Mouse (Mus musculus) layer of hippocampus, postnatal 14 days (tissue): ENCODE measurements around the gene Tmem86a. TPM values are rescaled to one million over a fixed set of nuclear protein-coding genes. Genes with fewer than 3 reads are reported as not detected.

Experiments
- DNase-seq, 2 experiments: peaks; one replicate each; pipeline ENCODE4 v3.0.0; 2021 to 2022; ENCODE audit warnings: low spot score in 2 of 2, mixed read lengths in 1 of 2
- microRNA-seq, 2 experiments: library from miRNA; unstranded; fragments of <30 nt; microRNA quantifications; one replicate each; pipeline ENCODE4 v1.2.0; 2021
- total RNA-seq, 2 experiments: library from RNA; stranded (reverse); gene quantifications; 2 replicates each; pipeline ENCODE4 v1.2.3; 2021

Tmem86a gene
- total RNA-seq, 2 experiments from 2014 or later, result 15.5 to 16.5 TPM

DNA sequence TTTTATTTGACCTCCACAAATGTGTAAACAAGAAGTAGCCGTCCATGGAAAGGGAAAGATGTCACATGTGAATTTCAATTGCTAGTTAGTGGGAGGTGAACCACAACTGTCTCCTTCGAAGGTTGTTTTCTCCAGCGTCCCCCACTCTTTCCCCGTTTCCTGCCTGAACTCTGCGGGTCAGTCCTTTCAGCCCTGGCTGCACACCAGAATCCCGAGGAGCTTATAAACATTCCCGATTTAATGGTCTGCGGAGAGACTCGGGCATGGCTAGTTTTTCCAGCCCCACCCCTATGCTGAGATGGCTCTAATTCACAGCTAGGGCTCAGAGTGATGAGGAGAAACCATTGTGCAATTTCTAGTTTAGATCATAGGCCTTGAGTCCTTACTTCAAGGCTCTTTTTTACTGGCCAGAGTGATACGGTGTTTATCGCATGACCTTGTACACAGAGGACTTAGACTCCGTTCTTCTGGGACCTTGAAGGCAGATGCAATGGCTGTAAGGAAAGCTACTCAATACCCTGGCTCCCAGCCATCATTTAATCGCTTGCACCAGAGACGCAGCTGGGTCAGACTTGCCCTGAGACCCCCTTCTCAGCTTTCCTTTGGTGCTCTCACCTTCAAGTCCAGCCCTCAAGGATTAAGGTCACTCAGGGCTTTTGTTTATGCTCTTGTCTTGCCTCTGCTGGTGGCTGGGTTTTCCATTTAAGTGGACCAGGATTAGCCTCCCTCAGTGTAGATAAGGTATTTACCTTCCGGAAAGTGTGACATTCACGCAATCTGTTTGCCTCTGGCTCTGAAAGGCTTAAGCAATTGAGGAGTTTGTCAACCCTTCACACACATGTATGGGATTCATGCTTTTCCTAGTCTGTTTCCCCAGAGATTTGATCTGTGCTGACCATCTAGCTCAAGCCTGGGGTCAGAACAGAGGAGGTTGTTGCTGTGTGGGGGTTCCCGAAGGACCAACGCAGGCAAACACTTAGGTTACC, 23.4 kb downstream of the Tmem86a start:
- no peak for DNase-seq

DNA sequence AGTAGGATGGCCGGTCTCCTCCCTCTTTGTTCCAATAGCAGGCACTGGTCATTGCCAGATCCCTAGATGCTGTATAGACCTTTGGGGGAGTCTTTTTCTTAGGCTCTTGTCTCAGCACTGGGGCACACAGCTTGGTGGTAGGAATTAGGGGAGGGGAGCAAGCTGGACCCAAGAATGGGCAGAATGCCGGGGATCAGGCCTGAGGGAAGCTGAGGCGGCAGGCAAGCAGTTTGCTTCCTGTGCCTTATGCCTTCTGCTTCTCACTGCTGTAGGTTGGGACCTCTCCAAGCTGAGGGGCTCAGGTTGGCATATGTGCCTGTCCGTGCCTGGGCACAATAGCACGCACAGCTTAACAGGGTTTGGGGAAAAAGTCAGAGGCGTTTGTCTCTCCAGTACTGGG, 25.8 kb downstream of the Tmem86a start:
- no peak for DNase-seq

- DNase-seq, result no peak
Observed at GRCm38 (mm10) chr7:47076729-47077128, 26.3 kb downstream of the Tmem86a start.

GRCm38 (mm10) chr7:47077451-47077850, 27.1 kb downstream of the Tmem86a start:
- DNase-seq, result no peak

GRCm38 (mm10) chr7:47080868-47081267, 30.5 kb downstream of the Tmem86a start:
- no peak for DNase-seq

GRCm38 (mm10) chr7:47081277-47081676, 30.9 kb downstream of the Tmem86a start:
- DNase-seq, result peak; percentile 80 to 82

GRCm38 (mm10) chr7:47085075-47085474, 34.7 kb downstream of the Tmem86a start:
- DNase-seq, result no peak

- DNase-seq, result no peak
Observed at GRCm38 (mm10) chr7:47093935-47094334, 43.5 kb downstream of the Tmem86a start.

GRCm38 (mm10) chr7:47094969-47095368, 44.6 kb downstream of the Tmem86a start:
- no peak for DNase-seq

DNA sequence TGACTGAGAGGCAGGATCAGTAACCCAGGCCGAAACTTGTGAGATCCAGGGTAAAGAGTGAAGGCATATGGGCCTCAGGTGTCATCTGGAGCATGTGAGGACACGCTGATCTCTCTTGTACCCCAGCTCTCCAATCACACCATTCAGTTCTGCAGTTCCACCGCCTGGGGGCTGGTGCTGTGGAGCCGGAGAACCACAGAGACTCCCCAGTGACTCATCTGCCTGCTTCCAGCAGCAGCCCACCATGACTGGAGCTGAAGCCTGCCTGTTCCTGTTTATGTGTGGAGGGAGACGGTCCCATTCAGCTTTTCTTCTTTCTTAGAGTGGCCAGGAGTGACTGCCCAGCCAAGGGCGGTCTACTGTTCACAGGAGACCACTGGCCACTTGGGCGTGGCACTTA, 47.6 kb downstream of the Tmem86a start:
- DNase-seq, result peak in 1 of 2 experiments; percentile 44

DNA sequence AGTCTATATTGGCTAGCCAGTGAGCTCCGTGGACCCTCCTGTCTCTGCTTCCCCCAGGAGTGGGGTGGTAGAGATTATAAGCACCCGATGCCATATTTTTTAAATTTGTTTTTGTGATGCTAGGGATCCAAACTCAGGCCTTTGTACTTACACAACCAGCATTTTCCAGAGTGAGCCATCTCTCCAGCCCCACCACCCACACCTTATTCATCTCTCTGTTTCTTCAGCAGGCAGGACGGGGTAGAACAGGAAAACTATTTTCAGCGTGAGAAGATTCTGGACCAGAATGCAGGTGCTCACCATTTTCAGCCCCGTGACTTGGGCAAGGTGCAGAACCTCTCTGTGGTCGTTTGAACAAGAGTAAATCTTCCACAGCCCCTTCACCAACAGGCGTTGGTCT, 48.9 kb downstream of the Tmem86a start:
- DNase-seq, result no peak

DNA sequence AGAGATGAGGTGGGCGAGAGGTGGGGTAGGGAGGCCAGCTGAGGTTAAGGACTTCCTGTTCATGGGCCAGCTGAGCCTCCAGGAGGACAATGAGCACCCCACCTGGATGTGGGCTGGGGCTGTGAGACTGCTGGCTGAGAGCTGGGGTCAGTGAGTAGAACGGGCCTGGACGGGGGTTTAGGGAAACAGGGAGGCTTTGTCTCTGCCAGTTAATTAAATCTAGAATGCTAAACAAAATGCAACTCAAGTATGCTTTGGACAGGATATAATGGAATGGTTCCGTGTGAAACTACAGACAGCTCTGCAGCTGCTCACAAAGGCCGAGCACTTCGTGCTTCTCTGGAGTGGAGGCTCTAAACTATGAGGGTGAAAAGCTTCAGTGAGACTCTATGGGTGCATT, 50.2 kb downstream of the Tmem86a start:
- no peak for DNase-seq

DNA sequence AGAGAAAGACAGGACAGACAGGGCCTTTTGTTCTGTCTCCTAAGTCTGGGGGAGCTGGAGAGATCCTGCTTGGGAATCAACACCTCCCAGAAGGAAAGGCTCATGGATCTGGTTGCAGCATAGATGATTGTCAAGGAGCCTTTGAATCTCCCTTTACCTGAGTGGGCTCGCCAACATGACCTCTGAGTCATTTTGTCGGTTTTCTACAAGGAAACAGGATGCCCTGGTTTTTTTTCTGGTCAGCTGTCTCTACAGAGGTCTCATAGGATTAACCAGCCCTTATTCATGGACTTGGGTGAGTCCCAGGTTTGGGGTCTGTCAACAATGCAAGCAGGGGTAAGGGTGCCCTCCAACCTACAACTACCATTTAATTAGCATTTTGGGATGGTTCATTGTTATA, 52.6 kb downstream of the Tmem86a start:
- DNase-seq, result no peak

- no peak for DNase-seq
Observed at GRCm38 (mm10) chr7:47103671-47104414, 53.4 kb downstream of the Tmem86a start.

Small RNAs within 50 kb of the gene (microRNA-seq; reads per million reads assigned to microRNA genes)
- 1.7 to 2.0 reads per million in 2 experiments for gene Mir7056

Other genes with a start within 250 kb of the Tmem86a start
- gene Ldha, start 209.1 kb upstream of the Tmem86a start, total RNA-seq, result 100 to 1,000 TPM; 378 to 396 TPM
- not detected for gene Ldhc, start 189.4 kb upstream of the Tmem86a start, total RNA-seq
- gene Tsg101, start 130.6 kb upstream of the Tmem86a start, total RNA-seq, result 10 to 100 TPM; 71.9 to 80.3 TPM
- gene Uevld, start 92.1 kb upstream of the Tmem86a start, total RNA-seq, result 10 to 100 TPM; 10.4 to 11.3 TPM
- gene Gm9999, start 67.0 kb upstream of the Tmem86a start, total RNA-seq, result not detected
- 10 to 100 TPM; 12.8 to 13.1 TPM for gene Spty2d1, start 42.2 kb upstream of the Tmem86a start, total RNA-seq
- gene Ptpn5, start 83.1 kb downstream of the Tmem86a start, total RNA-seq, result 100 to 1,000 TPM; 102 to 103 TPM
- gene Mrgpra6, start 154.3 kb downstream of the Tmem86a start, total RNA-seq, result not detected
- gene Mrgpra9, start 202.2 kb downstream of the Tmem86a start, total RNA-seq, result not detected